Mouse (Mus musculus) B cell, adult 67 days (primary cell): ENCODE data around the gene Lnpk. TPM values are rescaled to one million over a fixed set of nuclear protein-coding genes. Genes with fewer than 3 reads are reported as not detected.

Experiments
- total RNA-seq, 2 experiments: library from RNA; stranded (reverse); gene quantifications; 4 replicates each; pipeline ENCODE4 v1.2.4; 2023

Lnpk gene
- 10 to 100 TPM; 25.3 to 30.0 TPM for total RNA-seq

DNA sequence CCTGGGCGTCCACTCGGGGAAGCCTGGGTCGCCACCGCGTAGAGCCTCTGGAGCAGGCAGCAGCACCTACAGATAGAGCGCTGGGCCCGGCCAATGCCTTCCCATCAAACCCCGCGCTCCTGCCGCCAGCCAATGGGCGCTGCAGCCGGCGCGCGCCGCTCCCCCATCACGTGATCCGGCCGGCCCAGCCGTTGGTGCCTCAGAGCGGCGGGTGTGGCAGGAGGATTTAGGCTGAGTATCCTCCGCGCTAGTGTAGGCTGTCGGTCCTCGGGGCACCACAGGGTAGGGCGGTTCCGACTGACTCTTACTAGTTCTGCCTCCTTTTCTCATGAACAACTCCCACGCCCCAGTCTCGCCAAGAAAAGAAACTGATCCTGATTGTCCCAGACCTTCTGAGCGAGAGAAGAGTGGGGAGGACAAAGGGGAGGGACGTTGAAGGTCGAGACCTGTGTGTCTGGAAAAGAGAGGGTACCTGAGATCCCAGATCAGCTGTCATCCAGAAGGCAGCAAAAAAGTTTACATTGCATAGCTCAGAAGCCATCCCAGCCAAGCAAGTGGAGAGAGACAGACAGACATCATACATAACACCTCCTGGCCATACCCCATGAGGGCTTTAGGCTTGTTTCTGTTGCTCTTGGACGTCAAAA is at the start of gene Lnpk:
TSS of gene Lnpk (minus strand) at position 593 of the 647 bp plus-strand sequence.

Other genes starting within 250 kb of the Lnpk start
- not detected for gene Evx2, start 80.1 kb upstream of the Lnpk start, total RNA-seq
- not detected for gene Hoxd13, start 88.9 kb upstream of the Lnpk start, total RNA-seq
- not detected for gene Hoxd12, start 95.6 kb upstream of the Lnpk start, total RNA-seq
- gene Hoxd11, start 100.1 kb upstream of the Lnpk start, total RNA-seq = not detected
- not detected for gene Hoxd10, start 112.5 kb upstream of the Lnpk start, total RNA-seq
- not detected for gene Hoxd9, start 118.3 kb upstream of the Lnpk start, total RNA-seq
- not detected for gene Hoxd8, start 125.2 kb upstream of the Lnpk start, total RNA-seq
- not detected for gene Hoxd3, start 132.5 kb upstream of the Lnpk start, total RNA-seq
- gene Hoxd4, start 132.5 kb upstream of the Lnpk start, total RNA-seq = not detected
- not detected for gene Gm28230, start 147.3 kb upstream of the Lnpk start, total RNA-seq
- gene Hoxd1, start 183.5 kb upstream of the Lnpk start, total RNA-seq = not detected
- 10 to 100 TPM; 17.7 to 20.2 TPM for gene Mtx2, start 246.4 kb upstream of the Lnpk start, total RNA-seq